Mouse (Mus musculus) embryonic facial prominence, embryonic 14.5 days (tissue): ENCODE measurements at regions not wholly inside any gene's neighbourhood (a gene's known extent, or its start where the extent isn't known, plus 50 kb on each side); places are given as distances from the start of the nearest gene placed in this dataset.

Experiments used
- ATAC-seq: fragments of 200-750 bp; cut with Nextera tagmentation; 2 replicates; pipeline ENCODE4 v1.8.0; 2017; ENCODE audit warnings: low read depth, moderate number of reproducible peaks, moderate TSS enrichment
- DNase-seq: peaks from one replicate; pipeline ENCODE4 v3.0.0-alpha.2; 2015; ENCODE audit warnings: low spot score
- H3K27ac ChIP-seq: fragments of 300-500 bp; sonication (generic); replicated peaks from 2 replicates; pipeline ENCODE4 v1.5.1; 2014; ENCODE audit warnings: low read depth, mild to moderate bottlenecking, low read length, moderate library complexity
- H3K27me3 ChIP-seq: fragments of 300-500 bp; sonication (generic); replicated peaks from 2 replicates; pipeline ENCODE4 v1.6.1; 2014; ENCODE audit warnings: low read length; ENCODE audit not compliant: control insufficient read depth, insufficient read depth
- H3K36me3 ChIP-seq: fragments of 300-500 bp; sonication (generic); 2 replicates; pipeline ENCODE4 v1.6.1; 2014; ENCODE audit warnings: low read length, mixed read lengths; ENCODE audit not compliant: control insufficient read depth, insufficient read depth
- H3K4me1 ChIP-seq: fragments of 300-500 bp; sonication (generic); 2 replicates; pipeline ENCODE4 v1.6.1; 2014; ENCODE audit warnings: antibody characterized with exemption, low read length; ENCODE audit not compliant: control insufficient read depth, insufficient read depth
- H3K4me2 ChIP-seq: fragments of 300-500 bp; sonication (generic); 2 replicates; pipeline ENCODE4 v1.6.1; 2014; ENCODE audit warnings: low read depth, mild to moderate bottlenecking, low read length, moderate library complexity, mixed read lengths
- H3K4me3 ChIP-seq: fragments of 300-500 bp; sonication (generic); 2 replicates; pipeline ENCODE4 v1.5.1; 2014; ENCODE audit warnings: low read depth, mild to moderate bottlenecking, low read length
- H3K9ac ChIP-seq: fragments of 300-500 bp; sonication (generic); 2 replicates; pipeline ENCODE4 v1.6.1; 2014; ENCODE audit warnings: low read depth, mild to moderate bottlenecking, low read length, moderate library complexity, mixed read lengths
- H3K9me3 ChIP-seq: fragments of 300-500 bp; sonication (generic); 2 replicates; pipeline ENCODE4 v1.6.1; 2016; ENCODE audit warnings: low read length; ENCODE audit not compliant: control insufficient read depth
- WGBS: fragments of 180-500 bp; shearing (Covaris S2); extraction: QIAGEN DNeasy Blood & Tissue Kit; methylation state at CpG from one replicate; pipeline ENCODE4 v1.1.7; 2014; 5-methylcytosine and 5-hydroxymethylcytosine counted together

- Histone ChIP-seq H3K4me2 (no peak overlapping the region), H3K27me3 (no peaks in the 10 kb centered on the region), H3K4me3 (no peak overlapping the region), H3K9ac (no peak overlapping the region), H3K9me3 (no peaks in the 10 kb centered on the region), H3K27ac (no peak overlapping the region), H3K4me1 (no peaks in the 10 kb centered on the region), H3K36me3 (no peaks in the 10 kb centered on the region)
- WGBS = 50% methylated on average over 3 of the region's 3 CpGs
- no peak for DNase-seq
- no peak for ATAC-seq
Measured at GRCm38 (mm10) chr16:58331087-58331486, 77.2 kb upstream of the Dcbld2 start.

GRCm38 (mm10) chr16:58343921-58344320 lies 64.3 kb upstream of the Dcbld2 start:
- H3K9ac ChIP-seq = no peak overlapping the region
- 86% methylated on average over 5 of the region's 5 CpGs for WGBS
- H3K4me1 ChIP-seq = peaks cover under 1% of the 10 kb centered on the region
- no peak for DNase-seq
- no peak overlapping the region for H3K4me2 ChIP-seq
- no peaks in the 10 kb centered on the region for H3K36me3 ChIP-seq
- no peak overlapping the region for H3K4me3 ChIP-seq
- no peaks in the 10 kb centered on the region for H3K27me3 ChIP-seq
- no peak overlapping the region for H3K27ac ChIP-seq
- ATAC-seq = no peak
- H3K9me3 ChIP-seq = no peaks in the 10 kb centered on the region

GRCm38 (mm10) chr16:58349354-58349753 lies 58.9 kb upstream of the Dcbld2 start:
- no peaks in the 10 kb centered on the region for H3K9me3 ChIP-seq
- WGBS = 18% methylated on average over 5 of the region's 5 CpGs
- H3K36me3 ChIP-seq = no peaks in the 10 kb centered on the region
- no peaks in the 10 kb centered on the region for H3K27me3 ChIP-seq
- peak; percentile 85 for ATAC-seq
- peak overlapping the region; percentile 46 for H3K27ac ChIP-seq
- no peak overlapping the region for H3K9ac ChIP-seq
- H3K4me3 ChIP-seq = no peak overlapping the region
- H3K4me1 ChIP-seq = peaks cover 19% of the 10 kb centered on the region
- peak; percentile 86 for DNase-seq
- H3K4me2 ChIP-seq = peak overlapping the region; percentile 7; the same call in 1 of the 2 replicates

GRCm38 (mm10) chr16:58349802-58350201 lies 58.4 kb upstream of the Dcbld2 start:
- Histone ChIP-seq H3K36me3 (no peaks in the 10 kb centered on the region), H3K27me3 (no peaks in the 10 kb centered on the region), H3K4me2 (peak overlapping the region; percentile 2; the same call in 1 of the 2 replicates), H3K9me3 (no peaks in the 10 kb centered on the region), H3K4me1 (peaks cover 19% of the 10 kb centered on the region), H3K4me3 (no peak overlapping the region), H3K9ac (no peak overlapping the region), H3K27ac (peak overlapping the region; percentile 46; the same call in 1 of the 2 replicates)
- no peak for ATAC-seq
- WGBS = 15% methylated on average over 2 of the region's 2 CpGs
- peak; percentile 15 for DNase-seq

- ATAC-seq = no peak
- Histone ChIP-seq H3K4me1 (peaks cover 19% of the 10 kb centered on the region), H3K36me3 (no peaks in the 10 kb centered on the region), H3K9ac (no peak overlapping the region), H3K4me3 (no peak overlapping the region), H3K4me2 (no peak overlapping the region), H3K27me3 (no peaks in the 10 kb centered on the region), H3K27ac (no peak overlapping the region), H3K9me3 (no peaks in the 10 kb centered on the region)
- 72% methylated on average over 3 of the region's 3 CpGs for WGBS
- no peak for DNase-seq
Measured at GRCm38 (mm10) chr16:58352156-58352555, 56.1 kb upstream of the Dcbld2 start.

GRCm38 (mm10) chr16:58354551-58354950 lies 53.7 kb upstream of the Dcbld2 start:
- Histone ChIP-seq H3K4me2 (no peak overlapping the region), H3K27me3 (no peaks in the 10 kb centered on the region), H3K36me3 (no peaks in the 10 kb centered on the region), H3K27ac (no peak overlapping the region), H3K4me1 (peaks cover 12% of the 10 kb centered on the region), H3K9me3 (no peaks in the 10 kb centered on the region), H3K9ac (no peak overlapping the region), H3K4me3 (no peak overlapping the region)
- ATAC-seq (no peak), DNase-seq (peak; percentile 49)
- WGBS = 45% methylated on average over 6 of the region's 6 CpGs
